Mouse (Mus musculus): ENCODE measurements around the gene Aldh2.

GRCm38 (mm10) chr5:121585005-121585404 lies 8.6 kb downstream of the Aldh2 start:
- TF ChIP-seq CTCF (IDR thresholded peaks at IDR 0.05; ENCODE audit: borderline replicate concordance, insufficient read depth, low read depth, low read length) (no peak), POLR2A (IDR thresholded peaks at IDR 0.05; ENCODE audit: borderline replicate concordance, insufficient read depth, low read length) (no peak)
